Mouse (Mus musculus) liver, adult 2 months (tissue): Measurements from ENCODE around the gene Slc25a35.

ENCODE experiments used
- CTCF ChIP-seq: fragments of 200-500 bp; IDR thresholded peaks from 2 replicates; pipeline ENCODE4 v1.5.1; 2011; ENCODE audit warnings: low read depth, low read length, control low read depth
- POLR2A ChIP-seq: fragments of 200-500 bp; IDR thresholded peaks from 2 replicates; pipeline ENCODE4 v1.6.1; 2011; ENCODE audit warnings: low read length, control low read depth; ENCODE audit not compliant: insufficient read depth; ENCODE audit errors: extremely low read depth

DNA sequence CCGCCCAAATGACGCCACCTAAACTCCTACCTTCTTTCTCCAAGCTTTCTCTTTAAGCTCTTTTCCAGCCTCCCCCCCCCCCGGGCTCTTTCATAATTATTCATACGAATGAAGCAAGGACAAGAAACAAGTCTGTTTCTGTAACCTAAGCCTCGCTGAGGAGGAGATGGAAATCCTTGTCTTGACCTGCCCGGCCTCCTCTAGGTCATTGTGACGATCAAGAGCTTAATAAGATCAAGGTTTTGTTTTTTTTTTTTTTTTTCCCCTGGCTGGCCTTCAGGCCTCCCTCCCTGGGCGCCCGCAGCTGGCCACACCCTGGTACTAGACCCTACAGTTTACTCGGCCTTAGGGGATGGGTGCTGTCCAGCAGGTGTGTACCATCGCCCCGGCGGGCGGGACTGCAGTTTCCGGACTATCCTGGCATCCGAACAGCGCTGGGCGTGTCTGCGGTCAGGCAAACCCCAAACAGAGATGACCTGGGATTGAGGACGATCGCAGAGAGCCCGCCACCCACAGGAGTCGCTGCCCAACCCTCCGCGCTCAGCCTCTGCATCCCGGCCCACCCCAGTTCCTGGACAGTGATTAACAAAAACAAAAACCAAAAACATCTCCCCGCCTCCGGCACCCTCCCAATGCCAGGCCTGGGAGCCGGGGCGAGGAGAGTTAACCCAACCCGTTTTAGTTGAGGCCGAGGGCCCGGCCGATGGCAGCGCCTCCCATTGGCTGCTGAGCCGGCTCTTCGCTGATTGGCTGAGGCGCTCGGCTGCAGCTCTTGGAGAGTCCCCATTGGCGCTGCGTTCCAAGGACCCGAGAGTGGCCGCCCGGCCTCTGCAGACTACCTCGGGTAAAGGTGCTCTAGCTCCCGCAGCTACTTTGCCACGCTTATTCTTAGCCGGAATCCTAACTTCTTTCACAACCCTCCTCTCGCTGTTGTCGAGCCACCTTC lies at the start of gene Slc25a35:
- TF ChIP-seq CTCF, result no peak
- no peak for TF ChIP-seq POLR2A
